Mouse (Mus musculus) intestine, embryonic 15.5 days (tissue): Measurements from ENCODE around the gene Taf1. TPM values are rescaled to one million over a fixed set of nuclear protein-coding genes. Genes with fewer than 3 reads are reported as not detected.
A peak's percentile ranks its signal among the peaks of the same experiment; 100 is the strongest.
"Not testable (repeated sequence)": the region's sequence is repeated elsewhere in the genome, so short reads cannot be mapped to it uniquely, and the experiment has no call there.

Source experiments
- ATAC-seq: fragments of 200-750 bp; cut with Nextera tagmentation; 2 replicates; pipeline ENCODE4 v1.8.0; 2017; ENCODE audit warnings: moderate TSS enrichment, moderate library complexity
- H3K27ac ChIP-seq: fragments of 300-500 bp; sonication (generic); 2 replicates; pipeline ENCODE4 v1.5.1; 2015; ENCODE audit warnings: mild to moderate bottlenecking, inconsistent platforms
- H3K27me3 ChIP-seq: fragments of 300-500 bp; sonication (generic); replicated peaks from 2 replicates; pipeline ENCODE4 v1.6.1; 2015; ENCODE audit warnings: inconsistent platforms
- H3K36me3 ChIP-seq: fragments of 300-500 bp; sonication (generic); 2 replicates; pipeline ENCODE4 v1.6.1; 2015; ENCODE audit warnings: inconsistent platforms
- H3K4me1 ChIP-seq: fragments of 300-500 bp; sonication (generic); replicated peaks from 2 replicates; pipeline ENCODE4 v1.6.1; 2015; ENCODE audit warnings: inconsistent platforms
- H3K4me2 ChIP-seq: fragments of 300-500 bp; sonication (generic); replicated peaks from 2 replicates; pipeline ENCODE4 v1.6.1; 2015; ENCODE audit warnings: mild to moderate bottlenecking, inconsistent platforms
- H3K4me3 ChIP-seq: fragments of 300-500 bp; sonication (generic); replicated peaks from 2 replicates; pipeline ENCODE4 v1.5.1; 2015; ENCODE audit warnings: inconsistent platforms
- H3K9ac ChIP-seq: fragments of 300-500 bp; sonication (generic); 2 replicates; pipeline ENCODE4 v1.6.1; 2015; ENCODE audit warnings: inconsistent platforms
- H3K9me3 ChIP-seq: fragments of 300-500 bp; sonication (generic); 2 replicates; pipeline ENCODE4 v1.6.1; 2016; ENCODE audit warnings: inconsistent platforms
- WGBS: fragments of 180-500 bp; shearing (Covaris S2); methylation state at CpG from one replicate; pipeline ENCODE4 v1.1.7; 2015; 5-methylcytosine and 5-hydroxymethylcytosine counted together
- polyA plus RNA-seq: library from polyadenylated mRNA; unstranded; fragments of >200 nt; fragmentation: Nextera tagmentation; extraction: Ambion mirVana; gene quantifications from 2 replicates; pipeline ENCODE4 v1.2.1, GENCODE M21; 2015

Gene Taf1
- 10.6 and 11.4 TPM in 2 replicates for polyA plus RNA-seq

GRCm38 (mm10) chrX:101532347-101533221 lies at the start of gene Taf1:
Taf1 (plus strand) TSS chrX:101532734.
- H3K27me3 ChIP-seq = no peaks in the 10 kb centered on the region
- H3K9ac ChIP-seq = peak within 1 kb of the TSS; percentile 64
- H3K4me3 ChIP-seq = peak within 1 kb of the TSS; percentile 54
- ATAC-seq = peak; percentile 99
- peak within 1 kb of the TSS; percentile 68 for H3K27ac ChIP-seq
- H3K9me3 ChIP-seq = no peaks in the 10 kb centered on the region
- no peaks in the 10 kb centered on the region for H3K4me1 ChIP-seq
- WGBS = 19% methylated on average over 47 of the region's 47 CpGs
- H3K36me3 ChIP-seq = no peaks in the 10 kb centered on the region
- H3K4me2 ChIP-seq = peak within 1 kb of the TSS; percentile 57

GRCm38 (mm10) chrX:101486487-101487152 lies 45.9 kb upstream of the Taf1 start:
- H3K36me3 ChIP-seq, ATAC-seq, H3K4me1 ChIP-seq, H3K4me3 ChIP-seq, H3K9me3 ChIP-seq, H3K27ac ChIP-seq, H3K9ac ChIP-seq, H3K4me2 ChIP-seq, H3K27me3 ChIP-seq: not testable (repeated sequence)
- 38% methylated on average over 11 of the region's 12 CpGs for WGBS

GRCm38 (mm10) chrX:101504636-101505035 lies 27.9 kb upstream of the Taf1 start:
- no peaks in the 10 kb centered on the region for H3K4me1 ChIP-seq
- 12% methylated on average over 3 of the region's 3 CpGs for WGBS
- no peak overlapping the region for H3K9ac ChIP-seq
- no peak overlapping the region for H3K27ac ChIP-seq
- no peak overlapping the region for H3K4me2 ChIP-seq
- no peak overlapping the region for H3K4me3 ChIP-seq
- ATAC-seq = no peak
- no peaks in the 10 kb centered on the region for H3K9me3 ChIP-seq
- H3K27me3 ChIP-seq = no peaks in the 10 kb centered on the region
- H3K36me3 ChIP-seq = no peaks in the 10 kb centered on the region

GRCm38 (mm10) chrX:101515710-101516109 lies 16.8 kb upstream of the Taf1 start:
- no peak for ATAC-seq
- Histone ChIP-seq H3K4me1 (no peaks in the 10 kb centered on the region), H3K4me2 (no peak overlapping the region), H3K4me3 (no peak overlapping the region), H3K9me3 (no peaks in the 10 kb centered on the region), H3K36me3 (no peaks in the 10 kb centered on the region), H3K9ac (no peak overlapping the region), H3K27me3 (no peaks in the 10 kb centered on the region), H3K27ac (no peak overlapping the region)
- WGBS = 11% methylated on average over 2 of the region's 2 CpGs

GRCm38 (mm10) chrX:101518006-101518405 lies 14.5 kb upstream of the Taf1 start:
- WGBS = 86% methylated on average over 4 of the region's 4 CpGs
- no peak for ATAC-seq
- Histone ChIP-seq H3K27ac (no peak overlapping the region), H3K36me3 (no peaks in the 10 kb centered on the region), H3K4me3 (no peak overlapping the region), H3K4me1 (no peaks in the 10 kb centered on the region), H3K9me3 (no peaks in the 10 kb centered on the region), H3K4me2 (no peak overlapping the region), H3K27me3 (no peaks in the 10 kb centered on the region), H3K9ac (no peak overlapping the region)

GRCm38 (mm10) chrX:101522027-101522426 lies 10.5 kb upstream of the Taf1 start:
- WGBS = 84% methylated on average over 15 of the region's 15 CpGs
- Histone ChIP-seq H3K4me3 (no peak overlapping the region), H3K9ac (no peak overlapping the region), H3K9me3 (no peaks in the 10 kb centered on the region), H3K27ac (no peak overlapping the region), H3K4me1 (no peaks in the 10 kb centered on the region), H3K36me3 (no peaks in the 10 kb centered on the region), H3K4me2 (no peak overlapping the region), H3K27me3 (no peaks in the 10 kb centered on the region)
- no peak for ATAC-seq

- WGBS = 47% methylated on average over 9 of the region's 9 CpGs
- Histone ChIP-seq H3K9me3 (no peaks in the 10 kb centered on the region), H3K27me3 (no peaks in the 10 kb centered on the region), H3K4me2 (no peak overlapping the region), H3K36me3 (no peaks in the 10 kb centered on the region), H3K9ac (no peak overlapping the region), H3K4me3 (no peak overlapping the region), H3K4me1 (no peaks in the 10 kb centered on the region), H3K27ac (no peak overlapping the region)
- ATAC-seq = peak; percentile 54; the same call in 1 of the 2 replicates
These were observed 5.2 kb upstream of the Taf1 start for GRCm38 (mm10) chrX:101527356-101527755.

GRCm38 (mm10) chrX:101585455-101585854 lies 52.9 kb downstream of the Taf1 start:
- H3K36me3 ChIP-seq = no peaks in the 10 kb centered on the region
- 94% methylated on average over 1 of the region's 1 CpGs for WGBS
- no peaks in the 10 kb centered on the region for H3K27me3 ChIP-seq
- ATAC-seq = no peak
- no peak overlapping the region for H3K4me3 ChIP-seq
- H3K27ac ChIP-seq = no peak overlapping the region
- no peaks in the 10 kb centered on the region for H3K4me1 ChIP-seq
- no peak overlapping the region for H3K4me2 ChIP-seq
- H3K9me3 ChIP-seq = no peaks in the 10 kb centered on the region
- H3K9ac ChIP-seq = no peak overlapping the region

GRCm38 (mm10) chrX:101616183-101616582 lies 83.6 kb downstream of the Taf1 start:
- H3K36me3 ChIP-seq = no peaks in the 10 kb centered on the region
- no peaks in the 10 kb centered on the region for H3K4me1 ChIP-seq
- H3K4me2 ChIP-seq = no peak overlapping the region
- no peak overlapping the region for H3K9ac ChIP-seq
- no peak overlapping the region for H3K4me3 ChIP-seq
- ATAC-seq = no peak
- H3K9me3 ChIP-seq = no peaks in the 10 kb centered on the region
- no peak overlapping the region for H3K27ac ChIP-seq
- WGBS = 91% methylated on average over 3 of the region's 3 CpGs
- H3K27me3 ChIP-seq = no peaks in the 10 kb centered on the region

GRCm38 (mm10) chrX:101617889-101618288 lies 85.4 kb downstream of the Taf1 start:
- 68% methylated on average over 10 of the region's 10 CpGs for WGBS

GRCm38 (mm10) chrX:101620317-101620716 lies 87.8 kb downstream of the Taf1 start:
- H3K27me3 ChIP-seq = no peaks in the 10 kb centered on the region
- no peak overlapping the region for H3K4me2 ChIP-seq
- no peak overlapping the region for H3K9ac ChIP-seq
- no peaks in the 10 kb centered on the region for H3K36me3 ChIP-seq
- H3K4me1 ChIP-seq = no peaks in the 10 kb centered on the region
- ATAC-seq = no peak
- H3K9me3 ChIP-seq = no peaks in the 10 kb centered on the region
- 64% methylated on average over 6 of the region's 6 CpGs for WGBS
- no peak overlapping the region for H3K27ac ChIP-seq
- H3K4me3 ChIP-seq = no peak overlapping the region

More at GRCm38 (mm10) chrX:101617889-101618288, 85.4 kb downstream of the Taf1 start:
- no peak for ATAC-seq
- no peaks in the 10 kb centered on the region for H3K4me1 ChIP-seq
- no peak overlapping the region for H3K27ac ChIP-seq
- H3K36me3 ChIP-seq = no peaks in the 10 kb centered on the region
- H3K27me3 ChIP-seq = no peaks in the 10 kb centered on the region
- no peaks in the 10 kb centered on the region for H3K9me3 ChIP-seq
- no peak overlapping the region for H3K4me3 ChIP-seq
- no peak overlapping the region for H3K4me2 ChIP-seq
- H3K9ac ChIP-seq = no peak overlapping the region

GRCm38 (mm10) chrX:101622539-101622938 lies 90.0 kb downstream of the Taf1 start:
- WGBS = 50% methylated on average over 3 of the region's 3 CpGs
- H3K9ac ChIP-seq = no peak overlapping the region

More at GRCm38 (mm10) chrX:101622539-101622938, 90.0 kb downstream of the Taf1 start:
- Histone ChIP-seq H3K9me3 (no peaks in the 10 kb centered on the region), H3K36me3 (no peaks in the 10 kb centered on the region), H3K27me3 (no peaks in the 10 kb centered on the region), H3K4me2 (no peak overlapping the region), H3K4me1 (no peaks in the 10 kb centered on the region), H3K4me3 (no peak overlapping the region), H3K27ac (no peak overlapping the region)
- no peak for ATAC-seq
